Mouse (Mus musculus) heart, embryonic 11.5 days (tissue): ENCODE results near the gene Tcte1. TPM values are rescaled to one million over a fixed set of nuclear protein-coding genes. Genes with fewer than 3 reads are reported as not detected.

Source experiments
- ATAC-seq: fragments of 200-750 bp; cut with Nextera tagmentation; replicated peaks from 2 replicates; pipeline ENCODE4 v1.8.0; 2017; ENCODE audit warnings: moderate library complexity; ENCODE audit not compliant: insufficient number of reproducible peaks, low FRiP score, low TSS enrichment
- H3K27ac ChIP-seq: fragments of 300-500 bp; sonication (generic); 2 replicates; pipeline ENCODE4 v1.5.1; 2014; ENCODE audit warnings: mild to moderate bottlenecking, low read depth, low read length
- H3K27me3 ChIP-seq: fragments of 300-500 bp; sonication (generic); 2 replicates; pipeline ENCODE4 v1.6.1; 2014; ENCODE audit warnings: mild to moderate bottlenecking, low read length, mixed read lengths; ENCODE audit not compliant: control insufficient read depth, insufficient read depth
- H3K36me3 ChIP-seq: fragments of 300-500 bp; sonication (generic); 2 replicates; pipeline ENCODE4 v1.6.1; 2014; ENCODE audit warnings: mild to moderate bottlenecking, low read length, moderate library complexity, mixed read lengths; ENCODE audit not compliant: control insufficient read depth, insufficient read depth
- H3K4me1 ChIP-seq: fragments of 300-500 bp; sonication (generic); 2 replicates; pipeline ENCODE4 v1.6.1; 2014; ENCODE audit warnings: low read length; ENCODE audit not compliant: control insufficient read depth, insufficient read depth
- H3K4me2 ChIP-seq: fragments of 300-500 bp; sonication (generic); 2 replicates; pipeline ENCODE4 v1.6.1; 2014; ENCODE audit warnings: mild to moderate bottlenecking, moderate library complexity
- H3K4me3 ChIP-seq: fragments of 300-500 bp; sonication (generic); 2 replicates; pipeline ENCODE4 v1.5.1; 2014; ENCODE audit warnings: low read depth, low read length
- H3K9ac ChIP-seq: fragments of 300-500 bp; sonication (generic); 2 replicates; pipeline ENCODE4 v1.6.1; 2014; ENCODE audit warnings: mild to moderate bottlenecking, low read depth, low read length, moderate library complexity
- H3K9me3 ChIP-seq: fragments of 300-500 bp; sonication (generic); replicated peaks from 2 replicates; pipeline ENCODE4 v1.6.1; 2016; ENCODE audit warnings: low read length; ENCODE audit not compliant: control insufficient read depth
- WGBS: fragments of 180-500 bp; shearing (Covaris S2); extraction: QIAGEN DNeasy Blood & Tissue Kit; methylation state at CpG from one replicate; pipeline ENCODE4 v1.1.7; 2014; ENCODE audit not compliant: insufficient replicate concordance; 5-methylcytosine and 5-hydroxymethylcytosine counted together
- polyA plus RNA-seq: library from polyadenylated mRNA; unstranded; fragments of >200 nt; fragmentation: Nextera tagmentation; extraction: Ambion mirVana; gene quantifications from 2 replicates; pipeline ENCODE4 v1.2.1, GENCODE M21; 2014

Gene Tcte1
- polyA plus RNA-seq, 1 experiment from 2014 or later: 0.13 TPM

GRCm38 (mm10) chr17:45536264-45536663 is 13.0 kb downstream of the Tcte1 start:
- ATAC-seq: no peak
- H3K27me3 ChIP-seq: peaks cover 83% of the 10 kb centered on the region
- H3K4me3 ChIP-seq: no peak overlapping the region
- H3K36me3 ChIP-seq: no peaks in the 10 kb centered on the region
- H3K9ac ChIP-seq: no peak overlapping the region
- no peak overlapping the region for H3K27ac ChIP-seq
- no peaks in the 10 kb centered on the region for H3K9me3 ChIP-seq
- WGBS: 8% methylated on average over 5 of the region's 5 CpGs
- no peak overlapping the region for H3K4me2 ChIP-seq
- no peaks in the 10 kb centered on the region; the same call in 1 of the 2 replicates for H3K4me1 ChIP-seq

- H3K4me2 ChIP-seq: no peak overlapping the region
- no peaks in the 10 kb centered on the region for H3K9me3 ChIP-seq
- H3K36me3 ChIP-seq: no peaks in the 10 kb centered on the region
- H3K27me3 ChIP-seq: peaks cover 89% of the 10 kb centered on the region
- H3K4me3 ChIP-seq: no peak overlapping the region
- no peak for ATAC-seq
- H3K9ac ChIP-seq: no peak overlapping the region
- H3K4me1 ChIP-seq: no peaks in the 10 kb centered on the region
- no peak overlapping the region for H3K27ac ChIP-seq
- WGBS: 58% methylated on average over 4 of the region's 4 CpGs
These were observed 15.2 kb downstream of the Tcte1 start for GRCm38 (mm10) chr17:45538394-45538793.

GRCm38 (mm10) chr17:45539664-45540063 is 16.4 kb downstream of the Tcte1 start:
- Histone ChIP-seq H3K4me1 (peaks cover 8% of the 10 kb centered on the region), H3K27me3 (peaks cover 92% of the 10 kb centered on the region), H3K27ac (no peak overlapping the region), H3K36me3 (no peaks in the 10 kb centered on the region), H3K4me2 (no peak overlapping the region), H3K9me3 (no peaks in the 10 kb centered on the region), H3K4me3 (no peak overlapping the region), H3K9ac (no peak overlapping the region)
- 69% methylated on average over 21 of the region's 21 CpGs for WGBS
- no peak for ATAC-seq

GRCm38 (mm10) chr17:45542129-45542528 is 18.9 kb downstream of the Tcte1 start:
- Histone ChIP-seq H3K4me3 (no peak overlapping the region), H3K27me3 (peaks cover 92% of the 10 kb centered on the region), H3K4me2 (no peak overlapping the region), H3K9ac (no peak overlapping the region), H3K4me1 (peaks cover 20% of the 10 kb centered on the region), H3K36me3 (no peaks in the 10 kb centered on the region), H3K27ac (no peak overlapping the region), H3K9me3 (no peaks in the 10 kb centered on the region)
- 25% methylated on average over 6 of the region's 6 CpGs for WGBS
- ATAC-seq: no peak

GRCm38 (mm10) chr17:45542705-45543104 is 19.5 kb downstream of the Tcte1 start:
- no peak for ATAC-seq
- WGBS: 74% methylated on average over 2 of the region's 2 CpGs
- Histone ChIP-seq H3K36me3 (no peaks in the 10 kb centered on the region), H3K27ac (no peak overlapping the region), H3K9me3 (no peaks in the 10 kb centered on the region), H3K4me1 (peaks cover 20% of the 10 kb centered on the region), H3K27me3 (peaks cover 97% of the 10 kb centered on the region), H3K4me3 (no peak overlapping the region), H3K9ac (no peak overlapping the region), H3K4me2 (no peak overlapping the region)

- H3K27me3 ChIP-seq: peaks cover 97% of the 10 kb centered on the region
- no peak overlapping the region for H3K4me3 ChIP-seq
- H3K4me2 ChIP-seq: no peak overlapping the region
- H3K27ac ChIP-seq: no peak overlapping the region
- peaks cover 20% of the 10 kb centered on the region for H3K4me1 ChIP-seq
- no peak for ATAC-seq
- WGBS: 23% methylated on average over 1 of the region's 1 CpGs
- no peaks in the 10 kb centered on the region for H3K9me3 ChIP-seq
- no peak overlapping the region for H3K9ac ChIP-seq
- H3K36me3 ChIP-seq: no peaks in the 10 kb centered on the region
These were observed 19.9 kb downstream of the Tcte1 start for GRCm38 (mm10) chr17:45543115-45543514.

GRCm38 (mm10) chr17:45544001-45544872 is 21.0 kb downstream of the Tcte1 start:
- Histone ChIP-seq H3K36me3 (no peaks in the 10 kb centered on the region), H3K9ac (no peak overlapping the region), H3K4me1 (peaks cover 23% of the 10 kb centered on the region), H3K4me3 (peak overlapping the region; percentile 39; the same call in 1 of the 2 replicates), H3K27me3 (peaks cover 98% of the 10 kb centered on the region), H3K27ac (no peak overlapping the region), H3K9me3 (no peaks in the 10 kb centered on the region), H3K4me2 (peak overlapping the region; percentile 58)
- ATAC-seq: no peak
- 5% methylated on average over 24 of the region's 24 CpGs for WGBS

GRCm38 (mm10) chr17:45544873-45545277 is 21.6 kb downstream of the Tcte1 start:
- Histone ChIP-seq H3K4me1 (peaks cover 23% of the 10 kb centered on the region), H3K36me3 (no peaks in the 10 kb centered on the region), H3K9me3 (no peaks in the 10 kb centered on the region), H3K9ac (no peak overlapping the region), H3K4me2 (peak overlapping the region; percentile 58), H3K27ac (no peak overlapping the region), H3K27me3 (peaks cover 96% of the 10 kb centered on the region), H3K4me3 (peak overlapping the region; percentile 39)
- 1% methylated on average over 46 of the region's 46 CpGs for WGBS
- ATAC-seq: no peak
